Mouse (Mus musculus) midbrain, embryonic 15.5 days (tissue): ENCODE data around the gene Sgtb. TPM values are rescaled to one million over a fixed set of nuclear protein-coding genes. Genes with fewer than 3 reads are reported as not detected.

Experiments used
- ATAC-seq: fragments of 200-750 bp; cut with Nextera tagmentation; replicated peaks from 2 replicates; pipeline ENCODE4 v1.8.0; 2017; ENCODE audit warnings: moderate TSS enrichment
- H3K27ac ChIP-seq: fragments of 300-500 bp; sonication (generic); 2 replicates; pipeline ENCODE4 v1.5.1; 2015; ENCODE audit warnings: mild to moderate bottlenecking, inconsistent platforms
- H3K27me3 ChIP-seq: fragments of 300-500 bp; sonication (generic); replicated peaks from 2 replicates; pipeline ENCODE4 v1.6.1; 2015; ENCODE audit warnings: inconsistent platforms
- H3K36me3 ChIP-seq: fragments of 300-500 bp; sonication (generic); replicated peaks from 2 replicates; pipeline ENCODE4 v1.6.1; 2015; ENCODE audit warnings: inconsistent platforms
- H3K4me1 ChIP-seq: fragments of 300-500 bp; sonication (generic); 2 replicates; pipeline ENCODE4 v1.6.1; 2015; ENCODE audit warnings: inconsistent platforms
- H3K4me2 ChIP-seq: fragments of 300-500 bp; sonication (generic); 2 replicates; pipeline ENCODE4 v1.6.1; 2015; ENCODE audit warnings: inconsistent platforms, mild to moderate bottlenecking, moderate library complexity
- H3K4me3 ChIP-seq: fragments of 300-500 bp; sonication (generic); 2 replicates; pipeline ENCODE4 v1.5.1; 2015; ENCODE audit warnings: mild to moderate bottlenecking, inconsistent platforms
- H3K9ac ChIP-seq: fragments of 300-500 bp; sonication (generic); 2 replicates; pipeline ENCODE4 v1.6.1; 2015; ENCODE audit warnings: mild to moderate bottlenecking, inconsistent platforms
- H3K9me3 ChIP-seq: fragments of 300-500 bp; sonication (generic); 2 replicates; pipeline ENCODE4 v1.6.1; 2016; ENCODE audit warnings: inconsistent platforms
- WGBS: fragments of 180-500 bp; shearing (Covaris S2); methylation state at CpG from one replicate; pipeline ENCODE4 v1.1.7; 2015; ENCODE audit warnings: mixed read lengths; 5-methylcytosine and 5-hydroxymethylcytosine counted together
- polyA plus RNA-seq: library from polyadenylated mRNA; unstranded; fragments of >200 nt; fragmentation: Nextera tagmentation; extraction: Ambion mirVana; gene quantifications from 2 replicates; pipeline ENCODE4 v1.2.1, GENCODE M21; 2015

Sgtb gene
- polyA plus RNA-seq, 1 experiment from 2014 or later = 28.6 TPM

DNA sequence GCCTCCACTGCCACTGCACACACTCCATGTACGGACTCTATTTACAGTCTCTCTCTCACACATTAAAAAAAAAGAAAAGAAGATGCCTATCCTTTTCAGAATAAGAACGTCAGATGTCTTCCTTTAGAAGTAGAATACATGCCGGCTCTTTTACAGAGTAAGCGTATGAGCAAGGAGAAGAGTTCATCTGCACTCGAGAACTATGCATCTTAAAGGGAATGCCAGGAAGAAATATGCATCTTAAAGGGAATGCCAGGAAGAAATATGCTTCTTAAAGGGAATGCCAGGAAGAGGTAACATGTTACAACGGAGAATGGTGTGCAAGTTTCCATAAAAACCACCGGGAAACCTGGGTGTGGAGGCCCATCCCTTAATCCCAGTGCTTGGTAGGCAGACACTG lies 45.6 kb downstream of the Sgtb start:
- WGBS = 95% methylated on average over 7 of the region's 7 CpGs
- Histone ChIP-seq H3K27me3 (no peaks in the 10 kb centered on the region), H3K4me1 (no peaks in the 10 kb centered on the region), H3K36me3 (peaks cover 7% of the 10 kb centered on the region; the same call in 1 of the 2 replicates), H3K27ac (no peak overlapping the region), H3K4me2 (no peak overlapping the region), H3K4me3 (no peak overlapping the region), H3K9ac (no peak overlapping the region), H3K9me3 (no peaks in the 10 kb centered on the region)
- ATAC-seq = no peak

DNA sequence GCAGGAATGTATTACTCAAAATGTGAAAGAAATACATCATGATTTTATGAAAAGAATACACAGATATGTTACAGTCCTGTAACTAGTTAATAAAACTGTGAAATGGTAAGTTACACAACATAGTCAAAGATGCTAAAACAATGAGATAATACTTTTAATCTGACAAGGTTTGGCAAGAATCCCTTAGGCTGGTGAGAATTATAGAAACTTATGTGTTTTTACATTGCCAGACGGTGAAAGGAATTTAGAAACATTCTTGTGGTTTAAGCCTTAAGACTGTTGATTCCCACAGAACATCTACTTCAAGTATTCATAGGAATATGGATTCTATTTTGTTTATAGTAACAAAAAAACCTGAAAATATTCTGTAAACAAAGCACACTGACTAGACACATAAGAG lies 46.1 kb downstream of the Sgtb start:
- H3K9ac ChIP-seq = no peak overlapping the region
- 97% methylated on average over 1 of the region's 1 CpGs for WGBS
- H3K4me2 ChIP-seq = no peak overlapping the region
- H3K27me3 ChIP-seq = no peaks in the 10 kb centered on the region
- no peaks in the 10 kb centered on the region for H3K4me1 ChIP-seq
- H3K9me3 ChIP-seq = no peaks in the 10 kb centered on the region
- H3K36me3 ChIP-seq = peaks cover 10% of the 10 kb centered on the region; the same call in 1 of the 2 replicates
- H3K27ac ChIP-seq = no peak overlapping the region
- ATAC-seq = no peak
- no peak overlapping the region for H3K4me3 ChIP-seq

DNA sequence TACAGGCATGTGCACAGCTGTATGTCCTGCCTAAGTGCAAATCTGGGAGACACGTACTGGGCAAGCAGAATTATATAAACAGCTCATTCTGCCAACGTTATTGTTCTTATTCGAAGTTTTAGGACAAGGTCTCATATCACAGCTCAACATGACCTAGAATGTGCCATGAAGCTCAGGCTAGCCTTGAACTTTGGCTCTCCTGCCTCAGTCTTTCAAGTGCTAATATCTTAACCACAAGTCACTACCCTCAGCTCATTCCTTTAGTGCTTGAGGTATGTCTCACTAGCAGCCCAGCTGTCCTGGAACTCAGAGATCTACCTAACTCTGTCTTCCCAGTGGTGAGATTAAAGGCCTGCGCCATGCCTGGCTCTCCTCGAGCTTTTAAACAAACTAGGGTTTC lies 62.2 kb downstream of the Sgtb start:
- H3K9me3 ChIP-seq = no peaks in the 10 kb centered on the region
- H3K27ac ChIP-seq = no peak overlapping the region
- peaks cover 15% of the 10 kb centered on the region for H3K36me3 ChIP-seq
- H3K27me3 ChIP-seq = no peaks in the 10 kb centered on the region
- no peak overlapping the region for H3K4me2 ChIP-seq
- peaks cover 4% of the 10 kb centered on the region for H3K4me1 ChIP-seq
- 88% methylated on average over 5 of the region's 5 CpGs for WGBS
- no peak for ATAC-seq
- no peak overlapping the region for H3K9ac ChIP-seq
- no peak overlapping the region for H3K4me3 ChIP-seq

DNA sequence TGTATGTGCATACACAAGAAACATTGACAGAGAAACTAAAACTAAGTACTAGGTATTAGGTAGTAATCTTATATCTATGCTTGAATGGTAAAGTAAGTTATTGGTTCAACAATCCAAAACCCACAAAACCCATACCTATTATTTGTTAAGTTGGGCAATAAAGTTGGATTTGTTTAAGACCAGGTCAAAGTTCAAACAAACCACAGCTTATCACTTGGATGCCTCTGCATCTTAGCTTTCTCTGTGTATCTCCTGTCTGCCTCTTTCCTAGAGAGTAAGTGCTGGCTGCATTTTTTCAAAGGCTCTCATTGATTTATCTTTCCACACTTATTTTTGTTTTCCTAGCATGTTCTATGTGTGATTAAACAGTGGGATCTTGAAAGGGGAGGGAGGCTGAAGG lies 63.0 kb downstream of the Sgtb start:
- H3K27ac ChIP-seq = no peak overlapping the region
- H3K27me3 ChIP-seq = no peaks in the 10 kb centered on the region
- no peak overlapping the region for H3K4me3 ChIP-seq
- H3K9ac ChIP-seq = no peak overlapping the region
- ATAC-seq = no peak
- H3K9me3 ChIP-seq = no peaks in the 10 kb centered on the region
- H3K36me3 ChIP-seq = peaks cover 15% of the 10 kb centered on the region
- peaks cover 10% of the 10 kb centered on the region for H3K4me1 ChIP-seq
- H3K4me2 ChIP-seq = no peak overlapping the region

DNA sequence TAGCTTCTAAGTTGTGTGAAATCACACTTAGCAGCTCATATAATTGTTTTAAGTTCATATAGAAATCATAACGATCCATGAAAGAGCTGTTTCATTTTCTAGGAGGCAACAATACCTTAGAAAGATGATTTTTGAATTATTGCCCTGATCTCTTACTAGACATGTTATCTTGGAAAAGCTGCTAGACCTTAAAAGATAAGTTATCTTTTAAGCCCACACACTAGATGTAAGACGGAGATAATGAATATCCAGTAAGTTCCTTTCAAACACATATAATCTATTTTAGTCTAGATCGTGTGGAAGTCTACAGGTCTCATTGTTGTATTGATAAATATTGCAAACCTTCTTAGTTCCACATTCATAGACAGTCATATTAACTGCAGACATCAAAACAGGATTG lies 67.3 kb downstream of the Sgtb start:
- Histone ChIP-seq H3K9ac (no peak overlapping the region), H3K27me3 (no peaks in the 10 kb centered on the region), H3K9me3 (no peaks in the 10 kb centered on the region), H3K27ac (no peak overlapping the region), H3K36me3 (0 out of 2 replicates have a peak, but pooled peaks cover 2% of the 10 kb centered on the region), H3K4me2 (peak overlapping the region; percentile 89), H3K4me3 (peak overlapping the region; percentile 23), H3K4me1 (peaks cover 18% of the 10 kb centered on the region)
- WGBS = 76% methylated on average over 3 of the region's 3 CpGs
- no peak for ATAC-seq

DNA sequence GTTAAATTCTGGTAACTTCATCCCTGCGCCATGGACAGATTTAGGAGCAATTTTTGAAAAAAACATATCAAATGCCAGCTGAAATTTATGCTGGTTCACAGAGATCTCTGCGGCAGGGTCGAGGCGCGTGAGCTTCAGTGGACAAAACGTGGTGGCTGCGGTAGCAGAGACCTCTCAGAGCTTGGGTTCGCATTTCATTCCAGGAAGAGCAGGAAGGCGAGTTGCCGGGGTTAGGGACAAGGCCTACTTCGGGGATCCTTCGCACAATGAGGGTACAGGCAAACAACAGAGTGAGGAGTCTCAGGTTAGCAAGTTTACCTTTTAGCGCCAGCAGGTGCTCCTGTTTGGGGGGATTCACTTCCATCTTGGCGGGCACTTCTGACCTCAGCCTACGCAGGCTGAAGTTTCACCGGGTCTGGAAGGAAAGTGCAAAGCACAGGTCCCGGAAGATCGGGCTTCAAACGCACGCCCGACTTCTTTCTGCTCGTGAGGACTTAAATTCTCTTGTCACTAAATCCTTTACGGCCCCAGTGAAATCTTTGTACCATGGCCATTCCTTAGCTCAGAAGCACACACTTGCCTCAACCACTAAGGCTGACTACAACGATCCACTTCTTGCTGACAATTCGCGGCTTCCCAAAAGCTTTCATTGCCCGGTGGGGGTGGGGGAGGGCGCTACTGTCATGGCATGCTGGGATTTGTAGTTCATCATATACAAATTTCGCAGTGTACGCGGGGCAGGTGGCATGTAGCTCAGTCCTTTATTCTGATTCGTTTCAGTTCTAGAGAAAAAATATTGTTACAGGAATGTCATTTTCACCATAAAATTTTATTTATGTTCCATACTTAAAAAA lies 68.5 kb downstream of the Sgtb start, which contains the start of gene Trappc13:
Trappc13 (minus strand) TSS at position 674 of the 854 bp plus-strand sequence.
- Histone ChIP-seq H3K4me1 (peaks cover 18% of the 10 kb centered on the region), H3K9ac (peak within 1 kb of the TSS; percentile 80), H3K4me3 (peak within 1 kb of the TSS; percentile 78), H3K4me2 (peak within 1 kb of the TSS; percentile 89), H3K27ac (peak within 1 kb of the TSS; percentile 83), H3K27me3 (no peaks in the 10 kb centered on the region), H3K9me3 (no peaks in the 10 kb centered on the region), H3K36me3 (0 out of 2 replicates have a peak, but pooled peaks cover 2% of the 10 kb centered on the region)
- ATAC-seq = peak; percentile 95
- WGBS = under 1% methylated on average over 32 of the region's 32 CpGs

DNA sequence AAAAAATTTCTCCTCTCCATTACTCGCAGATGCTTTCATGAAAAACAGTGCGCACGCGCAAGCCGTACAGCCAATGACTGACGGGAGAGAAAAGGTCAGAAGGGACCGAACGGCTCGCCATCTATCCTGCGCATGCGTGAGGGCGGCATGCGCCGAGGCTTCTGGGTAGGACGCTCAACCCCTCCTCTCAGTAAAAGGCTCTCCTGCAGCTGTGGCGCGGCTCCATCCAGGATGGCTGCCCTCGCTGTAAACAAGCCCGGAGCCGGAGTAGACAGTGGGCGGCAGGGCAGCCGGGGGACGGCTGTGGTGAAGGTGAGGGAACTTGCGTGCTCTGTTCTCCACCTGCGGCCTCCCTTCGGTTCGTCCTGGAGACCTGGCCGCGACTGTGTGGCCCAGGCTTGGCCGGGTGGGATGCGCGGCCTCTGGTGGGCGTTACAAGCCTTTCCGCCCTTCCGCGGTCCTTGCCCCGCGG lies 69.1 kb downstream of the Sgtb start, which contains the start of gene Trim23:
Trim23 (plus strand) TSS at position 148 of the 472 bp plus-strand sequence.
- Histone ChIP-seq H3K9ac (peak within 1 kb of the TSS; percentile 80), H3K4me1 (peaks cover 18% of the 10 kb centered on the region), H3K36me3 (0 out of 2 replicates have a peak, but pooled peaks cover 2% of the 10 kb centered on the region), H3K27ac (peak within 1 kb of the TSS; percentile 83), H3K4me3 (peak within 1 kb of the TSS; percentile 78), H3K4me2 (peak within 1 kb of the TSS; percentile 89), H3K27me3 (no peaks in the 10 kb centered on the region), H3K9me3 (no peaks in the 10 kb centered on the region)
- ATAC-seq = peak; percentile 99
- WGBS = 0% methylated on average over 38 of the region's 38 CpGs

DNA sequence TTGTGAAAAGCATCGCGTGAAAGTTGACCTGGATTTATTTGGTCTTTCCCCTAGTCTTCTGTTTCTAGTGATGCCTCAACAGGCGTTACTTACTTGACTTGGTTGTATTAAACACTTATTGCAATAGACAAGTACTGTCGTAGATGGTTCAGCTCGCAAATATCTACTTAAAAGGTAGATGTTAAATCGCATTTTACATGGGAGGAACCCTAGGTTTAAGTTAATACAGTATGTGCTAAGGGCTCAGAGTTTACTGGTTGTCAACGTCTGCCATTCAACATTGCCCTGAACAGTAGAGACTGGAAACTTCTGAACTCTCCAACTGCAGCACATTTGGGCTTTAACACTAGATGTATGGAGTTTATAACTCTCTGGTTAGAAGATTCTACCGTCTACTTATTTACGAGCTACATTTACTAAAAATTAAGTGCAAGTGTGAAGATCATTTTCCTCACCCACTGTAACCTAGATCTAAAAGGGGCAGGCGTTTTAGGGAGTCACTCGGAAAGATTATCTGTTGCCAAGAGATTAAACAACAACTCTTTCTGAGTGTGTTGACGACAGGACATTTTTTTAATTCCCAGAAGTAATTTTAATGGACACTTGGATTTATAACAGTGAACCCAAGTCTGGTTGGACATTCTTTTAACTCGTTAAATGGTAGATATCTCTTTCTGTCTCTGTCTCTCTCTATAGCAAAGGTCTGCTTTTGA lies 69.8 kb downstream of the Sgtb start:
- Histone ChIP-seq H3K9me3 (no peaks in the 10 kb centered on the region), H3K4me2 (peak overlapping the region; percentile 56), H3K27ac (peak overlapping the region; percentile 83), H3K27me3 (no peaks in the 10 kb centered on the region), H3K4me1 (peaks cover 18% of the 10 kb centered on the region), H3K4me3 (peak overlapping the region; percentile 78), H3K36me3 (0 out of 2 replicates have a peak, but pooled peaks cover 2% of the 10 kb centered on the region), H3K9ac (peak overlapping the region; percentile 80)
- 18% methylated on average over 13 of the region's 13 CpGs for WGBS
- ATAC-seq = no peak

DNA sequence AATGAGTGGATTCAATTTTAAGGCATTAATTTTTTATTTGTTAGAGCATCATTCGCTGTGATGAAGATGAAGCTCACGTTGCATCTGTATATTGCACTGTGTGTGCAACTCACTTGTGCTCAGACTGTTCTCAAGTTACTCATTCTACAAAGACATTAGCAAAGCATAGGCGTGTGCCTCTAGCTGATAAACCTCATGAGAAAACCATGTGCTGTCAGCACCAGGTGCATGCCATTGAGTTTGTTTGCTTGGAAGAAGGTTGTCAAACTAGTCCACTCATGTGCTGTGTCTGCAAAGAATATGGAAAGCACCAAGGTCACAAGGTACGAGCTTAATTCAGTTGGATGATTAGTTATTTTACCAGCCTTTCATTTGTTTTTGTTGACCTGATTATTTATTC lies 77.8 kb downstream of the Sgtb start:
- 92% methylated on average over 4 of the region's 4 CpGs for WGBS
- Histone ChIP-seq H3K9ac (no peak overlapping the region), H3K27ac (no peak overlapping the region), H3K9me3 (no peaks in the 10 kb centered on the region), H3K4me2 (no peak overlapping the region), H3K4me1 (no peaks in the 10 kb centered on the region), H3K4me3 (no peak overlapping the region), H3K36me3 (peaks cover 17% of the 10 kb centered on the region), H3K27me3 (no peaks in the 10 kb centered on the region)
- ATAC-seq = no peak

Other genes with a start within 250 kb of the Sgtb start
- gene Erbin, start 189.2 kb upstream of the Sgtb start, polyA plus RNA-seq = 7.9 and 8.3 TPM in 2 replicates
- gene Nln, start 127 bp upstream of the Sgtb start, polyA plus RNA-seq = 66.1 and 70.8 TPM in 2 replicates
- 55.9 and 58.7 TPM in 2 replicates for gene Trappc13, start 68.7 kb downstream of the Sgtb start, polyA plus RNA-seq
- 34.8 and 37.0 TPM in 2 replicates for gene Trim23, start 69.1 kb downstream of the Sgtb start, polyA plus RNA-seq
- 10.6 and 11.6 TPM in 2 replicates for gene Cenpk, start 118.9 kb downstream of the Sgtb start, polyA plus RNA-seq
- 6.6 and 6.9 TPM in 2 replicates for gene Ppwd1, start 119.1 kb downstream of the Sgtb start, polyA plus RNA-seq
- 1.7 and 1.8 TPM in 2 replicates for gene Adamts6, start 178.1 kb downstream of the Sgtb start, polyA plus RNA-seq